Mouse (Mus musculus) cortical plate, adult 2 months (tissue): ENCODE results near the gene Ell.

Experiments
- CTCF ChIP-seq: fragments of 200-500 bp; IDR thresholded peaks from 2 replicates; pipeline ENCODE4 v1.5.1; 2011; ENCODE audit warnings: mild to moderate bottlenecking, control low read depth, low read length; ENCODE audit not compliant: insufficient read depth; ENCODE audit errors: extremely low read depth
- POLR2A ChIP-seq: fragments of 200-500 bp; IDR thresholded peaks from 2 replicates; pipeline ENCODE4 v1.6.1; 2011; ENCODE audit warnings: mild to moderate bottlenecking, low read length, control low read depth; ENCODE audit not compliant: insufficient read depth; ENCODE audit errors: extremely low read depth

- TF ChIP-seq POLR2A (no peak), CTCF (no peak)
Observed at GRCm38 (mm10) chr8:70622220-70622619, 83.0 kb downstream of the Ell start.
